Mouse (Mus musculus): ENCODE data around the gene Gm49510. TPM values are rescaled to one million over a fixed set of nuclear protein-coding genes. Genes with fewer than 3 reads are reported as not detected.

The Gm49510 gene
- polyA plus RNA-seq, 1 experiment: 4.4 TPM

DNA sequence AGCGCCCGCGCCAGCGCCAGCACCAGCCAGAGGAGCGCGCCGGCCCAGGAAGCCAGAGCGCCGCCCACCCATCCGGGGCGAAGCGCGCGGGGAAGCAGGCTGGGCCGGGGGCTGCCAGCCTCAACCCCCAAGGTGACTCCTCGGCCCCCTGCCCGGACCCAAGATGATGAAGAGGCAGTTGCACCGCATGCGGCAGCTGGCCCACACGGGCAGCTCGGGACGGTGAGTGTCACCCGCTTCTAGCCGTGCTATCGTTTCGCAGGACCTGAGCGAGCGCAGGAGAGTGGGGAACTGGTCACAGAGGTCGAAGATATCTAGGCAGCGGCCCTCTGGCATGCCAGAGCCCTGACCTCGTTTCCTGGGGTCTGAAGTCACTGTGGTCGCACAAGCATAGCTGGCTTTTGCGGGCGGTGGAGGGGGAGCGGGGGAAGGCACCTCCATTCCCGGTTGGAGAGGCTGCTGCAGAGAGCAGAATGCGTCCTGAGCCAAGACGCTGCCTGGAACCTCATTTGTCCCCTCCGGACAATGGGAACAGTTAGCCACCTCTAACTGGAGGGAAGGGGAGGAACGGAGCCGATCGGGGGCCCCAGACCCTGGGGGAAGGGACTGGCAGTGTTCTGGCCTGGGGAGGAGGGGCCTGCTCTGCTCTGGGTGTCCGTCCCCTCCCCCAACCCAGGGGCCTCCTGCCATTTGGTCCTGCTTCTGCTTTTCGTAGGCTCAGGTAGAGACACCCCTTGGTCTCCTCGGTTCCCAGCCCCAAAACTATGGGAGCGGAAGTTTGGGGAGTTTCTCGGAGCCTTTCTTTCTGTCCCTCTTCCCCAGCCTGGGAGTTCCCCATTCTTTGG is 495 bp downstream of the Gm49510 start, which contains the start of gene Sh3bp1:
Gene Sh3bp1, plus strand, starts transcription at position 29 of the 845 bp plus-strand sequence.
- TF ChIP-seq GATA1 (IDR thresholded peaks at IDR 0.05; ENCODE audit: low read length): no peak

GRCm38 (mm10) chr15:78900585-78901421 is 1.3 kb downstream of the Gm49510 start:
- no peak for TF ChIP-seq GATA1 (IDR thresholded peaks at IDR 0.05; ENCODE audit: low read length)

- no peak for TF ChIP-seq GATA1 (IDR thresholded peaks at IDR 0.05; ENCODE audit: low read length)
Observed at GRCm38 (mm10) chr15:78901422-78901789, 1.9 kb downstream of the Gm49510 start.

GRCm38 (mm10) chr15:78903243-78903642 is 3.8 kb downstream of the Gm49510 start:
- TF ChIP-seq GATA1 (IDR thresholded peaks at IDR 0.05; ENCODE audit: low read length): no peak

DNA sequence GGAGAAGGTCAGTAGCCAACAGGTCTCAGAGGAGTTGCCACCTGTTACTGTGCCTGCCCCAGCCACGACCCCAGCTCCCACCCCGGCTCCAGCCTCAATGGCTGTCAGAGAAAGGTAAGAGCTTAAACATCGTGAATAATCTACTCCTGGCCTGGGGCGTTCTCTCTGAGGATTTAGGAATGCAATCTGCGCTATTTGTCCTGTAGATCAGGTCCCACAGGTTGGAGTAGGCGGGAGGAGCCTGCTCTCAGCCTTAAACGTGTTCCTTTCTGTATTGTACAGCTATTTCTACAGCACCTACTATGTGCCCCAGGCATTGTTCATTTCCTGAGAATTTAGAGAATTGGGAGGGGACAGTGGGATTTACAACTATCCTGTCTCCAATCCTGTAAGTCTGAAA is 8.9 kb downstream of the Gm49510 start:
- TF ChIP-seq GATA1 (IDR thresholded peaks at IDR 0.05; ENCODE audit: low read length): no peak

GRCm38 (mm10) chr15:78908982-78909381 is 9.5 kb downstream of the Gm49510 start:
- no peak for TF ChIP-seq GATA1 (IDR thresholded peaks at IDR 0.05; ENCODE audit: low read length)

- no peak for TF ChIP-seq GATA1 (IDR thresholded peaks at IDR 0.05; ENCODE audit: low read length)
Observed at GRCm38 (mm10) chr15:78912040-78912439, 12.6 kb downstream of the Gm49510 start.

DNA sequence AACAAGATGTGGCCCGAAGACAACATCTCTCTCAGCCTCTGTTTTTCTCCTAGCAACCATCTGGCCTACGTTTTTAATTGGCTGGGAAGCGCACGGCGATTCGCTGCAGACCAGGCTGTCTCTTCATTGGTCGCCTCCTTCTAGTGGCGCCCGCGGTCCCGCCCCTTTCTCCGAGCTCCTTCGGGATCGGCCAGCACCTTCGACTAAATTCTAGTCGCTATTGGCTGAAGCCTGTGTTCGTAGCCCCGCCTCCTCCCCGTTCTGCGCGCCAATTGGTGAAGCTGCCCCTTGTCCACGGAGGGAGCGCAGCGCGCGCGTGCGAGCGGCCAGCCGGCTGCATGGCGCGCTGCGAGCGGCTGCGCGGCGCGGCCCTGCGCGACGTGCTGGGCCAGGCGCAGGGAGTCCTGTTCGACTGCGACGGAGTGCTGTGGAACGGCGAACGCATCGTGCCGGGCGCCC is 14.2 kb downstream of the Gm49510 start, which contains the start of gene Pdxp:
Gene Pdxp, plus strand, starts transcription at position 288 of the 459 bp plus-strand sequence.
- no peak for TF ChIP-seq GATA1 (IDR thresholded peaks at IDR 0.05; ENCODE audit: low read length)

DNA sequence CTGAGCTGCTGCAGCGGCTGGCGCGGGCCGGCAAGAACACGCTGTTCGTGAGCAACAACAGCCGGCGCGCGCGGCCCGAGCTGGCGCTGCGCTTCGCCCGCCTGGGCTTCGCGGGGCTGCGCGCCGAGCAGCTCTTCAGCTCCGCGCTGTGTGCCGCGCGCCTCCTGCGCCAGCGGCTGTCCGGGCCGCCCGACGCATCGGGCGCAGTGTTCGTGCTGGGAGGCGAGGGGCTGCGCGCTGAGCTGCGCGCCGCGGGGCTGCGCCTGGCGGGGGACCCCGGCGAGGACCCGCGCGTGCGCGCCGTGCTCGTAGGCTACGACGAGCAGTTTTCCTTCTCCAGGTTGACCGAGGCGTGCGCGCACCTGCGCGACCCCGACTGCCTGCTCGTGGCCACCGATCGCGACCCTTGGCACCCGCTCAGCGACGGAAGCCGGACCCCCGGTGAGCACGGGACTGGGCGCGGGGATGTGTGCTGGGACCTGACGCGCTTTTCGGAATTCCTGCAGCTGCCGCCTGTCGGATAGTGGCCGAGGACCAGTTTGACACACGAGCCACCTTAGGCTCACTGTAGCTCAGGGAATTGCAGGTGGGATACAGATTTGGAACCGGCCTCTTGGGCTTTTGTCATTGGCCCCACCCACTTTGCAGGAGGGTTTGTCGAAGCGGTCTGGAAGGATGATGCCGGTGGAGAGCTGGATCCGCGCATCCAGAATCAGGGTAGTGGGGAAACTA is 14.8 kb downstream of the Gm49510 start:
- TF ChIP-seq GATA1 (IDR thresholded peaks at IDR 0.05; ENCODE audit: low read length): no peak

DNA sequence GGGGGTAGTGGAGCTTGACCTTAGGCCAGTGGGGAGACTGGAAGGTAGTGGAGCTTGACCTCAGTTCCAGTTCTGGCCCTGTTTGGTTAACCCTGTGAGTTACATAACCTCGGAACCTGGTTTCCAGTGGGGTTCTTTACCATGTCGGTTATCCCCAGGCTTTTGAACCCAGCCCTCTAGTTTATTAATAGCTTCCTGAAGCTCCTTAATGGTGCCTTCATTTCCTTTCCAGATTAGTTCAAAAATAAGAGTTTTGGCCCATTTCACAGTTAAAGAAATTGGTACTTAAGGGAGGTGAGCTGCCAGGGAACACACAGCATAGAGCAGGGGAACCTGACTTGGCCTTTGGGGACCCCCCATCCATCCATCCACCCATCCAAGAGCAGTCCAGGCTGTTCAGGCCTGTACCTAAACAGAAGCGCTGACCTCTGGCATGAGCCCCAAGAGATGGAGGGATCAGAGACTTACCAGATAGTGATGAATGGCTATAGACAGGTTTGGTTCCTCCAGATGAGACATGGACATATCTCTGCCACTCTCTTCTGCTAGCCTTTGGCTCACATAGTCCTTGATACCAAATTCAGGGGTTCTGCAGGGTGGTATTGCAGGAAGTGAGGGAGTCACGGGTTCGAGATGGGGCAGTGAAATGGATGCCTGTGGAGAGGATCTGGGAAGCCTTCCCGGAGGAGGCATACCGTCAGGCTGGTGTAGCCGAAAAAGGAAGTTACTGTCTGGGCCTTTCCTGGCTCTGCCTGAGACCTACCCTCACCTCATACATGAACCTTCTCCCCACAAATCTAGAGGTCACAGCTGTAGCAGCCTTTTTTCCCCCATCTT is 15.6 kb downstream of the Gm49510 start:
- no peak for TF ChIP-seq GATA1 (IDR thresholded peaks at IDR 0.05; ENCODE audit: low read length)

DNA sequence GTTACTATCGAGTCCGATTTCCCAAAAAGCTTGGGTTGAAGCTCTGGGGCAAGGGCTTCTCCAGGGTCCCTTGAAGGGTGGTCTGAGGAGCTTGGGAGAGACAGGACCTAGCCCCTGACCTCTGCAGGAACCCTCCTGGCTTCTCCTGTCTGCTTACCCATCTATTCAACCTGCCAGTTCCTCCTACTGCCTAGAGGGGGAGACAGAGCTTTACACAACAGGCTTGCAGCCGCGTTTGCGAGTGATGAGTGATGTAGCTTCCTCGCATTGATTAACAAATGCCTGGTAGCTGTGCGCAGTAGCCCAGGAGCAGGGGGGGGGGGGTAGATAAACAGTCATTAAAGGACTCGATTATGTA is 16.2 kb downstream of the Gm49510 start:
- TF ChIP-seq GATA1 (IDR thresholded peaks at IDR 0.05; ENCODE audit: low read length): no peak

DNA sequence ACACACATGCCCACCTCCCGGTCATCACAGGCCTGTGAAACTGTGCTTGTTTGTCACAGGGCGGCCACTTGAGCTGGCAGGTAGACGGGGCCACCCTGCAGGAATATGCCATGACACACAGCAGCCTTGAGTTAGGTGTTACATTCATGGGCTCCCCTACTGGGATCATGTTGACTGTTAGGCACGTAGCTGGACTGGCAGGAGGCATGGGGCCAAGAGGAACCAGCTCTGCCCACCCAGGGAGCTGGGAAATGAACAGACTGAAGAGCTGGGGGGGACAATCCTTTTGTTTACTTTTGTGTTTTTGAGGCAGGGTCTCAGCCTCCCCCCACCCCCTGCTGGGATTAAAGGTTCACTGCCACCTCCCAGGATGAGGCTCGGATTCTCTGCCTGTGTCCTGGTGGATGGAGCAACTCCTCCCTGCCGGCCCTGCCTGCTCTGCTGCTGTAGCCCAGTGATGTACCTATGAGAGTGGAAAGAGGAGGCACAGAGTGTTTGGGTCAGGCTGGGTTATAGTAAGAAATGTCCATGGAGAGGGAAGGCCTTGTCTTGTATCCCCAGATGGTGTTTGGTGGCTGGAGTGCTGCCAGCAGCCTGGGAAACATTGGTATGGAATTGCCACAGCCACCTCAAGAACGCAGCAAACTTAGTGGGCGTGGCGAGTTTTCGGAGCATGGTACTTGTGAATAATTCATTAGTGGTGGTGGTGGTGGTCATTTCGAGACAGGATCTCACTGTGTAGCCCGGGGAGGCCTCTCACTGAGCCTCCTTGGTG is 16.8 kb downstream of the Gm49510 start:
- TF ChIP-seq GATA1 (IDR thresholded peaks at IDR 0.05; ENCODE audit: low read length): no peak

DNA sequence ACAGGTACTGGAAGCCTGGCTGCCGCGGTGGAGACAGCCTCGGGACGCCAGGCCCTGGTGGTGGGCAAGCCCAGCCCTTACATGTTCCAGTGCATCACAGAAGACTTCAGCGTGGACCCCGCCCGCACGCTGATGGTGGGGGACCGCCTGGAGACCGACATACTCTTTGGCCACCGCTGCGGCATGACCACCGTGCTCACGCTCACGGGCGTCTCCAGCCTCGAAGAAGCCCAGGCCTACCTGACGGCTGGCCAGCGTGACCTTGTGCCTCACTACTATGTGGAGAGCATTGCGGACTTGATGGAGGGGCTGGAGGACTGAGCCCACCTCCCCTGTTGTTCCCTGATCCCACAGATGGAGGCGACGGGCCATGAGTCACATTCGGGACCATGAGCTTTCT is 18.7 kb downstream of the Gm49510 start:
- TF ChIP-seq GATA1 (IDR thresholded peaks at IDR 0.05; ENCODE audit: low read length): no peak

- no peak for TF ChIP-seq GATA1 (IDR thresholded peaks at IDR 0.05; ENCODE audit: low read length)
Observed at GRCm38 (mm10) chr15:78919914-78920313, 20.4 kb downstream of the Gm49510 start.
